Mouse (Mus musculus) limb, embryonic 13.5 days (tissue): ENCODE results near the gene Gja6. TPM values are rescaled to one million over a fixed set of nuclear protein-coding genes. Genes with fewer than 3 reads are reported as not detected.

Experiments used
- ATAC-seq: fragments of 200-750 bp; cut with Nextera tagmentation; 2 replicates; pipeline ENCODE4 v1.8.0; 2017; ENCODE audit warnings: low read depth, moderate number of reproducible peaks, moderate TSS enrichment; ENCODE audit not compliant: low FRiP score
- H3K27ac ChIP-seq: fragments of 300-500 bp; sonication (generic); 2 replicates; pipeline ENCODE4 v1.5.1; 2015; ENCODE audit warnings: inconsistent platforms, mild to moderate bottlenecking, moderate library complexity
- H3K27me3 ChIP-seq: fragments of 300-500 bp; sonication (generic); 2 replicates; pipeline ENCODE4 v1.6.1; 2015; ENCODE audit warnings: mild to moderate bottlenecking, inconsistent platforms
- H3K36me3 ChIP-seq: fragments of 300-500 bp; sonication (generic); 2 replicates; pipeline ENCODE4 v1.6.1; 2015; ENCODE audit warnings: inconsistent platforms, mild to moderate bottlenecking, moderate library complexity
- H3K4me1 ChIP-seq: fragments of 300-500 bp; sonication (generic); 2 replicates; pipeline ENCODE4 v1.6.1; 2015; ENCODE audit warnings: inconsistent platforms
- H3K4me2 ChIP-seq: fragments of 300-500 bp; sonication (generic); replicated peaks from 2 replicates; pipeline ENCODE4 v1.6.1; 2015; ENCODE audit warnings: inconsistent platforms, mild to moderate bottlenecking, moderate library complexity
- H3K4me3 ChIP-seq: fragments of 300-500 bp; sonication (generic); 2 replicates; pipeline ENCODE4 v1.5.1; 2015; ENCODE audit warnings: moderate library complexity, mild to moderate bottlenecking, inconsistent platforms
- H3K9ac ChIP-seq: fragments of 300-500 bp; sonication (generic); 2 replicates; pipeline ENCODE4 v1.6.1; 2015; ENCODE audit warnings: mild to moderate bottlenecking, inconsistent platforms
- H3K9me3 ChIP-seq: fragments of 300-500 bp; sonication (generic); 2 replicates; pipeline ENCODE4 v1.6.1; 2016; ENCODE audit warnings: inconsistent platforms
- WGBS: fragments of 180-500 bp; shearing (Covaris S2); methylation state at CpG from one replicate; pipeline ENCODE4 v1.1.7; 2015; 5-methylcytosine and 5-hydroxymethylcytosine counted together
- polyA plus RNA-seq: library from polyadenylated mRNA; unstranded; fragments of >200 nt; fragmentation: Nextera tagmentation; extraction: Ambion mirVana; gene quantifications from 2 replicates; pipeline ENCODE4 v1.2.1, GENCODE M21; 2015

Gene Gja6
- polyA plus RNA-seq, 1 experiment from 2014 or later = 0.11 TPM

DNA sequence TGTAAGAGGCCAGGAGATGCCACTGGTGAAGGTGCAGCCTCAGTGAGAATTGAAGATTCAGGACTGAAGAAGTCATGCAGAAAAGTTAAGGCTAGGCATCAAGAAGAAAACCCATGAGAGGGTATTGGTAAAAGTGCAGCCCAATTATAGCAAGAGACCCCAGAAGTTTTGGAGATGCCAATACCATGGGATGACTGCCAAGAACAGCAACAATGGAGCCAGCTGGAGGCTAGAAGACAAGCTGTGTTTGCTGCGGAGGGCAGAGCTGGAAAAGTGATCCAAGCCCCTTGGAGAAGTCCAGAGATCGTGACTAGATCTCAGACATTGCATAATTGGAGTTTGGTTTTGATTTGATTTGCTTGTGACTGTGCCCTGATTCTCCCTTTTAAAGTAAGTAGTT lies 20.6 kb downstream of the Gja6 start:
- Histone ChIP-seq H3K36me3 (no peaks in the 10 kb centered on the region), H3K27me3 (peaks cover 14% of the 10 kb centered on the region; the same call in 1 of the 2 replicates), H3K27ac (no peak overlapping the region), H3K4me3 (no peak overlapping the region), H3K4me1 (no peaks in the 10 kb centered on the region), H3K9ac (no peak overlapping the region), H3K4me2 (no peak overlapping the region), H3K9me3 (no peaks in the 10 kb centered on the region)
- 67% methylated on average over 2 of the region's 2 CpGs for WGBS
- ATAC-seq = no peak

DNA sequence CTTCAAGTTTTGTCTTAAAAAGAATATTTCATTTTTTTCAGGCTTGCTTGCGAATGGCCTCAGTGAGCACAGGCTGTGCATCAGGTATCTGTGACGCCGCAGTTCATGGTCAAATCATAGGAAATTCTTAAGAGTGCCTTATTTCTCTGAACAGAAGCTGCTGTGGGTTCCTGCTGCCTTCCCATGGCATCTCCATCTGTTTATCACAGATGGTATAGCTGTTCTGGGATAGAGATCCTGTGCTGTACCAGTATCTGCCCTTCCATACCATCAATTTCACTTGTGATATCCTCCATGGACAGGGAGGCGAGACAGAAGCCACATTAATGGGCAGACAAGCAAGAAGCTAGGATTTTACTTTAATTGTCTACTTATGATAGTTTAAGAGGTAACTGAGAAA lies 40.3 kb downstream of the Gja6 start:
- H3K27me3 ChIP-seq = peaks cover 22% of the 10 kb centered on the region; the same call in 1 of the 2 replicates
- no peak overlapping the region for H3K4me3 ChIP-seq
- no peaks in the 10 kb centered on the region for H3K36me3 ChIP-seq
- no peak overlapping the region for H3K4me2 ChIP-seq
- no peak overlapping the region for H3K27ac ChIP-seq
- no peak overlapping the region for H3K9ac ChIP-seq
- H3K9me3 ChIP-seq = no peaks in the 10 kb centered on the region
- H3K4me1 ChIP-seq = no peaks in the 10 kb centered on the region
- WGBS = 88% methylated on average over 4 of the region's 4 CpGs
- no peak for ATAC-seq

DNA sequence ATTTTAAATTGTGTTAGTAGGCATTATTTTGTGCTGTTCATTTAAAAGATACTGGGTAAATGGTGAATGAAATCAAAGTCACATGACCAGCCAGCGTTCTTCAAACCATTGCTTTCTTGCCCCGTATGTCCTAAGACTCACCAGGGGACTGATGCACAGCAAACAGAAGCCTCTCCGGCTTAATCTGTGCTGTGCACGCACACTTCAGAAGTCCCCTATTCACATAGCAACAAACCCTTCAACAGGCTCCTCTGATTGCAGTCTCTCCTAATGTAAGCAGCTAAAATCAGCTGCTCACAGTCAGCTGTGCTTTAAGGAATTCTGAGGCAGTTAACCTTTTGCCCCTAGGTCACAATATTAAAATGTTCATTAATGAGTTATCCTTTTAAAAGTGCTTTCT lies 41.8 kb downstream of the Gja6 start:
- H3K4me1 ChIP-seq = no peaks in the 10 kb centered on the region
- H3K4me2 ChIP-seq = no peak overlapping the region
- no peak for ATAC-seq
- H3K9me3 ChIP-seq = no peaks in the 10 kb centered on the region
- WGBS = 84% methylated on average over 4 of the region's 4 CpGs
- no peak overlapping the region for H3K9ac ChIP-seq
- H3K36me3 ChIP-seq = no peaks in the 10 kb centered on the region
- H3K4me3 ChIP-seq = no peak overlapping the region
- peaks cover 22% of the 10 kb centered on the region; the same call in 1 of the 2 replicates for H3K27me3 ChIP-seq
- no peak overlapping the region for H3K27ac ChIP-seq

DNA sequence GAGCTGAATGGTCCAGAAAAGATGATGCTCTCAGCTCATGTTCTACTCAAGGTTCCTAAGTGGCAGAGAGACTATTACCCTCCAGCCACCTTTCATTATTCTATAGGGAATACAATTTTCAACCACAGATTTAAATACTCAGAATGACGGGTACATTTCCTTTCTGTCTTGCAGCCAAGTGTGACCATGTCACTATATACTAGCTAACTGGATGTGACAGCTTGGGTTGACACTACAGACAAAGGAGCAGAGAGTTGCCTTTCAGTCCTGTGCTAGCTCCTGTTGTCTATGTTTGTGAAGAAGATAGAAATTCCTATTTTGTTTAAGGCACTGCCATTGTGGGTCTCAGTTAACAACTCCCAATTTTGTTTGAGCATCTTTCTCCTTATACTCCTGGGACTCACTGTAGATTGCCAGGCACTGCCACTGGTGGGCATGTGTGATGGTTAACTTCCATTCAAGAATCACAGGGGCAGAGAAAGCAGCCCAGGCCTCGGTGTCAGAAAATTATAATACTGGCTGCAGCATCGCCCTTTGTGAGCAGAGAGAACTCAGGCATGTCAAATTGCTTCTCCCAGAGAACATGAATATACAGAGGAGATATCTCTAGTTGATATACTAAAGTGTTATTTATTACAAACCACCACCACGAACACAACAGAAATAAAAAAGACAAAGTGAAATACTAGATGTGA lies 43.0 kb downstream of the Gja6 start:
- ATAC-seq = no peak
- peaks cover 21% of the 10 kb centered on the region; the same call in 1 of the 2 replicates for H3K27me3 ChIP-seq
- no peak overlapping the region for H3K4me2 ChIP-seq
- no peaks in the 10 kb centered on the region for H3K9me3 ChIP-seq
- no peaks in the 10 kb centered on the region for H3K36me3 ChIP-seq
- H3K4me3 ChIP-seq = no peak overlapping the region
- WGBS = 79% methylated on average over 4 of the region's 4 CpGs
- H3K27ac ChIP-seq = no peak overlapping the region
- no peaks in the 10 kb centered on the region for H3K4me1 ChIP-seq
- H3K9ac ChIP-seq = no peak overlapping the region

Other genes with a start within 250 kb of the Gja6 start
- gene Ppef1, start 171.3 kb downstream of the Gja6 start, polyA plus RNA-seq = 1.2 and 1.7 TPM in 2 replicates
- 0.06 TPM in 1 of 2 replicates, not detected in the other for gene Rs1, start 139.0 kb downstream of the Gja6 start, polyA plus RNA-seq
- 2.1 and 2.3 TPM in 2 replicates for gene Cdkl5, start 87.7 kb upstream of the Gja6 start, polyA plus RNA-seq
- 4.7 and 4.8 TPM in 2 replicates for gene Scml2, start 210.1 kb upstream of the Gja6 start, polyA plus RNA-seq